Mouse (Mus musculus): ENCODE measurements around the gene Gm5134.

The Gm5134 gene

GRCm38 (mm10) chr10:75995463-75995862 lies 41.1 kb downstream of the Gm5134 start:
- no peak for DNase-seq

- DNase-seq, result no peak
Observed at GRCm38 (mm10) chr10:75996315-75996714, 42.0 kb downstream of the Gm5134 start.

GRCm38 (mm10) chr10:76001160-76001559 lies 46.8 kb downstream of the Gm5134 start:
- no peak for DNase-seq

DNA sequence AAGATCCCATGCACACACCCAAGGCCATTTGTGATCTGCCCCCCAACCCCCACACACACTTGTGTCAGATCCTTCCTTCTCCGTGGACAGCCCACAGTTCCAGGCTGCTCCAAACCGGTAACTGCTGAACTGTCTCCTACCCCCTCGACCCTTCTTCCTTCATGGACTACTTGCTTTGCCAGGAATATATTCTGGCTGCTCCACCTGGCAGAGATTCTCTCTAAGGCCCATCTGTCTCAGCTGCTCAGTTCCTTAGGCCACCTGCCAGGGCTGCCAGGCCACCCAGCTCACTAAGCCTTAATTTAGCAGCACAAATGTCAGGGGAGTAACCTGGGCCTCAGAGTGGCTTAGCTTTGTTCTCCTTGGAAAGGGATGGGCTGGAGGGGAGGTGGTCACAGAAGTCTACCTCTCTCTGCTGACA lies 47.8 kb downstream of the Gm5134 start:
- no peak for DNase-seq

DNA sequence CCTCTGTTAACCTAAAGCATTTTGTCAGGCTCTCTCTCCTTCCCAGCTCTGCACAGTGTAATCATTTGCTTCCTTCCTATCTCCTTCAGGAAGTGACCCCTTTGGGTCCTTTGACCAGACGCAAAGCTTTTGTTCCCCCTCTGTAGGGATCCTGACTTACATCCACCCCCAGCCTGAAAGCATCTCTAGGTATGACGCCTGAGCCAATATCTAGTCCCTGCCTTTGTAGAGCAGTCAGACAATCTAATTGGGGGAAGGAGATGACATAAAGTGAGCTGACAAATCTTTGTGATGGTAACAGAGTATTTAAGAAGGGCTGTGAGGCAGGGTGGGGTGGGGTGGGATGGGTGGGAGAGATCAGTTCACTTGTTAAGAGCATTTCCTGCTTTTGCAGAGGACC lies 48.3 kb downstream of the Gm5134 start:
- no peak for DNase-seq

- no peak for DNase-seq
Observed at GRCm38 (mm10) chr10:76003221-76003620, 48.9 kb downstream of the Gm5134 start.

DNA sequence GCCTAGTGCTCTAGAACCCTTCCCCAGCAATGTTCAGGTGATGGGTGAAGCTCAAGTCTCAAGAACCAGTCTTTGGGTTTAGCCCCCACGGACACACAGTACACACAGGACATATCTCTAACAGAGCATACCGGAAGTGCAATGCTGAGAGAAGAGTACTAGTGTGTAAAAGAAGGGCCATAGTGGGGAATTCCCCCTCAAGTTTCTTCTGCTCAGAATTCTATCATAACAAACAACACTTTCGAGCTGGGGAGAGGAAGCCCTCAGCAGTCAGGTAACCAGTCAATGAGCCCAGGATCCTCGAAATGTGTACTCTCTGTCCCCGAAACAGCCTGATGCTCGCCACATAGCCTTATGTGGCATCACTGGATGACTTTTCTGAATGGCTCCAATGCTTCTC lies 52.1 kb downstream of the Gm5134 start:
- no peak for DNase-seq

DNA sequence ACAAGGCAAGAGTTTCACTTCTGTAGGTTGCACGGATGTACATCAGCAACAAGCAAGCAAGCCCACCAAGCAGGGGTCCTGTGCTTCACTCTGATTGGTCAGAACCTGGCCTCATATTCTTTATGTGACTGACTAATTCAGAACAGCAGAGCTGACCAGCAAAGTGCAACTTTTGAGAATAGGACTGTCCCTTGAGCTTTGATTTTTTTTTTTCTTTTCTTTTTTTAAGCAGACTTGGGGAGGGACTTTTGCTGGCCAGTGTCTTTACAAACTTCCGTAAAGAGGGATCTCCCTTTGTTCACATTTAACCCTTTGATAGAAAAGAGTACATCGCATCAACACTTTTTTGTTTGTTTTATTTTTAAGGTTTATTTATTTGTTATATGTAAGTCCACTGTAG lies 55.5 kb downstream of the Gm5134 start:
- DNase-seq, result no peak

- no peak for DNase-seq
Observed at GRCm38 (mm10) chr10:76012922-76013321, 58.6 kb downstream of the Gm5134 start.

DNA sequence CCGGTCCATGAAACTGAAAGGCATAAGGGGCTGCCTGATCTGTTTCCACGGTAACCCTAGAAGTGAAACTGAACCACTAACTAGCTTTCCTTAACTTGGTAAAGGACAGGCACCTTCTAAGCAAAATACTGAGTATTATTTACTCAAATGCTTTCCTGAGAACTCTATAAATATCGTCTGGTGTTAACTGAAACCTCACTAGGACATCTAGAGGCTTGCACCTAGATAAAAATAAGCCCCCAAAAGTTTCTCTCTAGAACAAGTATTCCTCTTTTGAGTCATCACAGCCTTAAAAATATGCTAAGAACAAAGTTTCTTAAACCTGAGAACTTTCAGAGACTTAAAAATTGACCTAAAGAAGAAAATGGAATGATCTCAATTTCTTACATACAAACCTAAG lies 62.6 kb downstream of the Gm5134 start:
- DNase-seq, result no peak

- no peak for DNase-seq
Observed at GRCm38 (mm10) chr10:76021728-76022127, 67.4 kb downstream of the Gm5134 start.

DNA sequence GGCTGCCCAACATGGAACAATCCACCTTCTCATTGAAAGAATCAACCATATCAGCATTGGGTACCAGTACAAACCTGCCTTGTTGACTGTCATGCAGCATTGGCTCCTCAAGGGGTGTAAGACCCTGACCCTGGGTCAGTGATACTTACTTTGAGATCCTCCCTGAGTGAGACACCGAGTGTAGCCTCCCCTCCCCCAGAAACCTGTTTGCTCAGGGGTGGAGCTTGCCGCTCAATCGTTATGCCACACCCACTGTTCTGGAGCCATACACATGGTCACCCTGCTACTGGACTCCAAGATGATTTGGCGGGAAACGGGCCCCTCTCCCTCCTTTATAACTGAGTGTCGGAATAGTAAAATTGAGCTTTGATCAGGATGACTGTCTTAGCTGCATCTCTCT lies 69.6 kb downstream of the Gm5134 start:
- DNase-seq, result no peak

- no peak for DNase-seq
Observed at GRCm38 (mm10) chr10:76025470-76026190, 71.3 kb downstream of the Gm5134 start.

DNA sequence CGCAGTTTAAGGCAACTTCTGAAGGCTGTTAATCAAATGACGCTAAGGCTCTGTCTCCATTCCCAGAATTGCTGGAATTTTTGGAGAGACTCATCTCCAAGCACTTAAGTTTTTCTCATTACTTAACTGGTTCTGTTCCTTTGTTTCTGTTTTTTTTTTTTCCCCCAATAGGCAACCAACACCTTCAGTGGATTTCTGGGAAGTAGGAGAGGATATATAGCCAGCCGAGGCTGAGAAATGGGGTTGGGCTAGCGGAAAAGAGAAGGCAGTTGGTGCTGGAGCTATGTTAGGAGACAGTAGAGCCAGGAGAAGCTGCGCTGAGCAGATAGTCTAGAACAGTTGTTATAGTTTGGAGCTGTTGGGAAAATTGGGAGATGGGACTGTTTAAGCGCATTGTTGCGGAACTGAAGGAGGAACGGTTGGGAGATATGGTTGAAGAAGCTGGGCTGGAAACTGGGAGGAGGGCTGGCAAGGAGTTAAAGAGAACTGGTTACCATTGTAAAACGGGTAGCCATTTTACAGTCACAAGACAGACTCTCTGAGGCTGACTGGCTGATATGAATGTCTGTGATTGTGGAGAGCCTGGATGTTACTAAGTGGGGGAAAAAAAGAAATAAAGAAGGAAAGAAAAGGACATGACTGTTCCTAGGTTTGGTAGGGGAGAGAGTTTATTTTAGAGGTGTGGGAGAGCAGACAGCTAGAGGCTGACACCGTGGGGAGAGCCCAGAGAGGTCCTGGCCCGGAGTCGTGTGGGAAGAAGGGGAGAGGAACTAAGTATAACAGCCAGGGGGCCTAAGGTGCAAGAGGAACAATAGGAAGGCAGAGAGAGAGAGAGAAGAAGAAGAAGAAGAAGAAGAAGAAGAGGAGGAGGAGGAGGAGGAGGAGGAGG lies 73.1 kb downstream of the Gm5134 start:
- DNase-seq, result no peak

DNA sequence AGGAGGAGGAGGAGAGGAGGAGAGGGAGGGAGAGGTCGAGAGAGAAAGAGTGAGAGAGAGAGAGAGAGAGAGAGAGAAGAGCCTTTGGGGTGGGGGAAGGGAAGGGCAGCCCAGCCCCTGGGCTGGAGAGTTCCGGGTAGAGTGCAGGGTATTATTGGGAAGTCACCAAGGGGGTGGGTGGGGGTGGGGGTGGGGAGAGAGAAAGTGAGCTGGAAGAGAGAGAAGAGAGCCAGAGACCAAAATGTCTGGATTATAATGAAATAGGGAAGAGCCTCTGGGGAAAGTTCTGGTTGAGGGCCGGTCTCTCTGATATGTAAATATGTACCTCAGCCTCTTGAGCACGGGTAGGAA lies 73.7 kb downstream of the Gm5134 start:
- DNase-seq, result no peak

GRCm38 (mm10) chr10:76028396-76028795 lies 74.1 kb downstream of the Gm5134 start:
- no peak for DNase-seq

GRCm38 (mm10) chr10:76029276-76029675 lies 75.0 kb downstream of the Gm5134 start:
- DNase-seq, result no peak

GRCm38 (mm10) chr10:76030496-76030895 lies 76.2 kb downstream of the Gm5134 start:
- DNase-seq, result no peak

GRCm38 (mm10) chr10:76031511-76032401 lies 77.4 kb downstream of the Gm5134 start:
- DNase-seq, result peak; percentile 16

- DNase-seq, result peak; percentile 96
Observed at GRCm38 (mm10) chr10:76032402-76033118, 78.2 kb downstream of the Gm5134 start, which contains the start of gene Zfp280b. Zfp280b (plus strand) TSS chr10:76032650.

DNA sequence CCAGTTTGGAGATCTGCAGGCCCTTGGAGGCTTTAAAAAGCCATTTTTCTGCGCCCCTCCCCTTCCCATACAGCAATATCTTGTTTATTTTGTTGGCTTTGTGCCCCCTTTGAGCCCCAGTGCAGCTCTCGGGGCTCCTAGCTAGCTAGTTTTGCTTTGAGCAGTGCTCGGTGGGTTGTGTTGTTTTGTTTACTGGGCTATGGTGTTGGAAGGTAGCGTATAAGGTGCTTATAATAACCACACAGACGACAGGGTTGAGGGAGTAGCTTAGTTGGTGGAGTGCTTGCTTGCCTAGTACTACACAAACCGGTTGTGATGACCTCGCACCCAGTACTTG lies 78.8 kb downstream of the Gm5134 start:
- no peak for DNase-seq

- no peak for DNase-seq
Observed at GRCm38 (mm10) chr10:76034001-76034600, 79.8 kb downstream of the Gm5134 start.

Measured in lung, postnatal 14 days (tissue).